Mouse (Mus musculus) T-helper 17 cell (primary cell): ENCODE data around the gene Ulk1.

Source experiments
- in situ Hi-C, 2 experiments: fragments of 300-600 bp; cut with MboI, MseI; formaldehyde crosslinking; loops; 1 replicate in 1 of 2; 2 replicates in 1 of 2; pipeline ENCODE4 v1.15.1; 2025; ENCODE audit warnings: high pct_unique_total_duplicates in 2 of 2

Ulk1 gene

GRCm38 (mm10) chr5:110806154-110806553 is 3.7 kb downstream of the Ulk1 start:
- in situ Hi-C loops: no loop called here

GRCm38 (mm10) chr5:110804012-110804743 is 5.7 kb downstream of the Ulk1 start:
- in situ Hi-C loops: no loop called here

GRCm38 (mm10) chr5:110802809-110803208 is 7.1 kb downstream of the Ulk1 start:
- in situ Hi-C loops: no loop called here

- in situ Hi-C loops: no loop called here
Measured at GRCm38 (mm10) chr5:110802186-110802585, 7.7 kb downstream of the Ulk1 start.

- in situ Hi-C loops: no loop called here
Measured at GRCm38 (mm10) chr5:110801036-110801624, 8.8 kb downstream of the Ulk1 start.

- in situ Hi-C loops: no loop called here
Measured at GRCm38 (mm10) chr5:110797696-110798095, 12.2 kb downstream of the Ulk1 start.

- in situ Hi-C loops: no loop called here
Measured at GRCm38 (mm10) chr5:110794363-110794762, 15.5 kb downstream of the Ulk1 start.

GRCm38 (mm10) chr5:110788684-110789083 is 21.2 kb downstream of the Ulk1 start:
- in situ Hi-C loops: no loop called here

GRCm38 (mm10) chr5:110786081-110786835 is 23.6 kb downstream of the Ulk1 start:
- in situ Hi-C loops: no loop called here

GRCm38 (mm10) chr5:110783150-110783549 is 26.7 kb downstream of the Ulk1 start:
- in situ Hi-C loops: loop anchor here in 1 of 2 experiments (5.0 kb wide), 1 partner anchor 54 kb away; the partner anchor contains the start of genes Chek2 and Hscb

- in situ Hi-C loops: loop anchor here in 1 of 2 experiments (5.0 kb wide), 1 partner anchor 56 kb away; the partner anchor contains the start of genes Chek2 and Hscb
Measured at GRCm38 (mm10) chr5:110781529-110782238, 28.2 kb downstream of the Ulk1 start.

- in situ Hi-C loops: loop anchor here in 1 of 2 experiments (5.0 kb wide), 1 partner anchor 56 kb away; the partner anchor contains the start of genes Chek2 and Hscb
Measured at GRCm38 (mm10) chr5:110780761-110781528, 29.0 kb downstream of the Ulk1 start.

- in situ Hi-C loops: loop anchor here (5.0 kb wide), 2 partner anchors 57 to 62 kb away; partner anchors contain the start of genes Chek2 (in 1 of the 2) and Hscb (in 1 of the 2)
Measured at GRCm38 (mm10) chr5:110779998-110780760, 29.7 kb downstream of the Ulk1 start, which contains the start of gene Pus1. Gene Pus1 (minus strand): TSS chr5:110780659.

- in situ Hi-C loops: loop anchor here in 1 of 2 experiments (5.0 kb wide), 1 partner anchor 63 kb away; no protein-coding TSS in a partner anchor
Measured at GRCm38 (mm10) chr5:110779276-110779997, 30.5 kb downstream of the Ulk1 start.

- in situ Hi-C loops: loop anchor here in 1 of 2 experiments (5.0 kb wide), 1 partner anchor 64 kb away; no protein-coding TSS in a partner anchor
Measured at GRCm38 (mm10) chr5:110778263-110778662, 31.6 kb downstream of the Ulk1 start.

GRCm38 (mm10) chr5:110776141-110776540 is 33.8 kb downstream of the Ulk1 start:
- in situ Hi-C loops: loop anchor here in 1 of 2 experiments (5.0 kb wide), 1 partner anchor 66 kb away; no protein-coding TSS in a partner anchor

- in situ Hi-C loops: loop anchor here in 1 of 2 experiments (5.0 kb wide), 1 partner anchor 1217 kb away; the partner anchor contains the start of gene Crlf2
Measured at GRCm38 (mm10) chr5:110774511-110774910, 35.4 kb downstream of the Ulk1 start.

GRCm38 (mm10) chr5:110772945-110773344 is 37.0 kb downstream of the Ulk1 start:
- in situ Hi-C loops: loop anchor here in 1 of 2 experiments (5.0 kb wide), 1 partner anchor 1216 kb away; the partner anchor contains the start of gene Crlf2
